Mouse (Mus musculus): ENCODE data around the gene 0610009B22Rik. TPM values are rescaled to one million over a fixed set of nuclear protein-coding genes. Genes with fewer than 3 reads are reported as not detected.

Gene 0610009B22Rik
- polyA plus RNA-seq, 1 experiment = 48.7 TPM

GRCm38 (mm10) chr11:51649111-51649888 lies 39.4 kb downstream of the 0610009B22Rik start:
- Histone ChIP-seq H3K4me1 (ENCODE audit: control insufficient read depth, insufficient read depth, low read length) (0 out of 2 replicates have a peak, but pooled peaks cover 3% of the 10 kb centered on the region), H3K27me3 (ENCODE audit: control insufficient read depth, insufficient read depth, low read length) (no peaks in the 10 kb centered on the region), H3K27ac (ENCODE audit: insufficient read depth, low read length) (no peak overlapping the region), H3K4me3 (replicated peaks; ENCODE audit: insufficient read depth, low read depth, low read length) (peak overlapping the region; percentile 51)
- 60% methylated on average over 11 of the region's 11 CpGs for WGBS
- no peak for DNase-seq
- no peak for TF ChIP-seq CTCF (IDR thresholded peaks at IDR 0.05; ENCODE audit: borderline replicate concordance, insufficient read depth, low read depth, low read length)
- no peak for TF ChIP-seq POLR2A (IDR thresholded peaks at IDR 0.05; ENCODE audit: borderline replicate concordance, insufficient read depth, low read length)

- 28% methylated on average over 3 of the region's 3 CpGs for WGBS
- H3K27me3 ChIP-seq (ENCODE audit: control insufficient read depth, insufficient read depth, low read length) = no peaks in the 10 kb centered on the region
- H3K4me1 ChIP-seq (ENCODE audit: control insufficient read depth, insufficient read depth, low read length) = 0 out of 2 replicates have a peak, but pooled peaks cover 3% of the 10 kb centered on the region
- no peak for TF ChIP-seq CTCF (IDR thresholded peaks at IDR 0.05; ENCODE audit: borderline replicate concordance, insufficient read depth, low read depth, low read length)
- H3K27ac ChIP-seq (ENCODE audit: insufficient read depth, low read length) = no peak overlapping the region
- H3K4me3 ChIP-seq (replicated peaks; ENCODE audit: insufficient read depth, low read depth, low read length) = no peak overlapping the region
- no peak for DNase-seq
These were observed 40.1 kb downstream of the 0610009B22Rik start for GRCm38 (mm10) chr11:51648566-51648965.

GRCm38 (mm10) chr11:51646751-51647667 lies 41.7 kb downstream of the 0610009B22Rik start:
- Histone ChIP-seq H3K4me3 (replicated peaks; ENCODE audit: insufficient read depth, low read depth, low read length) (no peak overlapping the region), H3K4me1 (ENCODE audit: control insufficient read depth, insufficient read depth, low read length) (0 out of 2 replicates have a peak, but pooled peaks cover 3% of the 10 kb centered on the region), H3K27me3 (ENCODE audit: control insufficient read depth, insufficient read depth, low read length) (no peaks in the 10 kb centered on the region), H3K27ac (ENCODE audit: insufficient read depth, low read length) (no peak overlapping the region)
- TF ChIP-seq POLR2A (IDR thresholded peaks at IDR 0.05; ENCODE audit: borderline replicate concordance, insufficient read depth, low read length) (no peak), CTCF (IDR thresholded peaks at IDR 0.05; ENCODE audit: borderline replicate concordance, insufficient read depth, low read depth, low read length) (no peak)
- no peak for DNase-seq
- WGBS = 65% methylated on average over 15 of the region's 15 CpGs

GRCm38 (mm10) chr11:51646245-51646644 lies 42.4 kb downstream of the 0610009B22Rik start:
- 64% methylated on average over 7 of the region's 7 CpGs for WGBS
- TF ChIP-seq CTCF (IDR thresholded peaks at IDR 0.05; ENCODE audit: borderline replicate concordance, insufficient read depth, low read depth, low read length) (no peak), POLR2A (IDR thresholded peaks at IDR 0.05; ENCODE audit: borderline replicate concordance, insufficient read depth, low read length) (no peak)
- H3K27me3 ChIP-seq (ENCODE audit: control insufficient read depth, insufficient read depth, low read length) = no peaks in the 10 kb centered on the region
- H3K4me1 ChIP-seq (ENCODE audit: control insufficient read depth, insufficient read depth, low read length) = 0 out of 2 replicates have a peak, but pooled peaks cover 3% of the 10 kb centered on the region
- no peak overlapping the region for H3K4me3 ChIP-seq (replicated peaks; ENCODE audit: insufficient read depth, low read depth, low read length)
- DNase-seq = no peak
- H3K27ac ChIP-seq (ENCODE audit: insufficient read depth, low read length) = no peak overlapping the region

- Histone ChIP-seq H3K27ac (ENCODE audit: insufficient read depth, low read length) (no peak overlapping the region), H3K4me1 (ENCODE audit: control insufficient read depth, insufficient read depth, low read length) (0 out of 2 replicates have a peak, but pooled peaks cover 3% of the 10 kb centered on the region), H3K4me3 (replicated peaks; ENCODE audit: insufficient read depth, low read depth, low read length) (no peak overlapping the region), H3K27me3 (ENCODE audit: control insufficient read depth, insufficient read depth, low read length) (no peaks in the 10 kb centered on the region)
- DNase-seq = no peak
- 44% methylated on average over 13 of the region's 13 CpGs for WGBS
- TF ChIP-seq CTCF (IDR thresholded peaks at IDR 0.05; ENCODE audit: borderline replicate concordance, insufficient read depth, low read depth, low read length) = no peak
- TF ChIP-seq POLR2A (IDR thresholded peaks at IDR 0.05; ENCODE audit: borderline replicate concordance, insufficient read depth, low read length) = no peak
These were observed 43.4 kb downstream of the 0610009B22Rik start for GRCm38 (mm10) chr11:51645293-51645692.

- DNase-seq = no peak
- peak overlapping the region; percentile 42 for H3K4me3 ChIP-seq (replicated peaks; ENCODE audit: insufficient read depth, low read depth, low read length)
- H3K4me1 ChIP-seq (ENCODE audit: control insufficient read depth, insufficient read depth, low read length) = no peaks in the 10 kb centered on the region
- H3K27ac ChIP-seq (ENCODE audit: insufficient read depth, low read length) = no peak overlapping the region
- H3K27me3 ChIP-seq (ENCODE audit: control insufficient read depth, insufficient read depth, low read length) = no peaks in the 10 kb centered on the region
- TF ChIP-seq POLR2A (IDR thresholded peaks at IDR 0.05; ENCODE audit: borderline replicate concordance, insufficient read depth, low read length) = no peak
- no peak for TF ChIP-seq CTCF (IDR thresholded peaks at IDR 0.05; ENCODE audit: borderline replicate concordance, insufficient read depth, low read depth, low read length)
- WGBS = 46% methylated on average over 16 of the region's 16 CpGs
These were observed 44.5 kb downstream of the 0610009B22Rik start for GRCm38 (mm10) chr11:51644217-51644616.

GRCm38 (mm10) chr11:51643761-51644160 lies 44.9 kb downstream of the 0610009B22Rik start:
- Histone ChIP-seq H3K4me1 (ENCODE audit: control insufficient read depth, insufficient read depth, low read length) (no peaks in the 10 kb centered on the region), H3K27ac (ENCODE audit: insufficient read depth, low read length) (no peak overlapping the region), H3K4me3 (replicated peaks; ENCODE audit: insufficient read depth, low read depth, low read length) (peak overlapping the region; percentile 42), H3K27me3 (ENCODE audit: control insufficient read depth, insufficient read depth, low read length) (no peaks in the 10 kb centered on the region)
- no peak for TF ChIP-seq CTCF (IDR thresholded peaks at IDR 0.05; ENCODE audit: borderline replicate concordance, insufficient read depth, low read depth, low read length)
- no peak for TF ChIP-seq POLR2A (IDR thresholded peaks at IDR 0.05; ENCODE audit: borderline replicate concordance, insufficient read depth, low read length)
- WGBS = 3% methylated on average over 15 of the region's 15 CpGs
- peak; percentile 55 to 62 for DNase-seq

Measured in cerebellum, adult 2 months (tissue).